Mouse (Mus musculus) stomach, postnatal 0 days (tissue): ENCODE results near the gene Abcc9. TPM values are rescaled to one million over a fixed set of nuclear protein-coding genes. Genes with fewer than 3 reads are reported as not detected.

ENCODE experiments used
- ATAC-seq: fragments of 200-750 bp; cut with Nextera tagmentation; 2 replicates; pipeline ENCODE4 v1.8.0; 2017; ENCODE audit not compliant: low FRiP score, low TSS enrichment
- DNase-seq: peaks from one replicate; pipeline ENCODE4 v3.0.0-alpha.2; 2016; ENCODE audit warnings: low spot score
- H3K27ac ChIP-seq: fragments of 300-500 bp; sonication (generic); replicated peaks from 2 replicates; pipeline ENCODE4 v1.5.1; 2014; ENCODE audit warnings: mild to moderate bottlenecking, control low read depth
- H3K27me3 ChIP-seq: fragments of 300-500 bp; sonication (generic); 2 replicates; pipeline ENCODE4 v1.6.1; 2014; ENCODE audit warnings: low read length; ENCODE audit not compliant: control insufficient read depth, insufficient read depth
- H3K36me3 ChIP-seq: fragments of 300-500 bp; sonication (generic); 2 replicates; pipeline ENCODE4 v1.6.1; 2014; ENCODE audit warnings: low read length, mixed read lengths; ENCODE audit not compliant: control insufficient read depth, insufficient read depth
- H3K4me1 ChIP-seq: fragments of 300-500 bp; sonication (generic); replicated peaks from 2 replicates; pipeline ENCODE4 v1.6.1; 2014; ENCODE audit warnings: antibody characterized with exemption; ENCODE audit not compliant: control insufficient read depth, insufficient read depth
- H3K4me2 ChIP-seq: fragments of 300-500 bp; sonication (generic); replicated peaks from 2 replicates; pipeline ENCODE4 v1.6.1; 2014; ENCODE audit warnings: low read depth, mild to moderate bottlenecking, control low read depth, moderate library complexity
- H3K4me3 ChIP-seq: fragments of 300-500 bp; sonication (generic); 2 replicates; pipeline ENCODE4 v1.5.1; 2014; ENCODE audit warnings: low read depth, low read length, control low read depth
- H3K9ac ChIP-seq: fragments of 300-500 bp; sonication (generic); 2 replicates; pipeline ENCODE4 v1.6.1; 2014; ENCODE audit warnings: mild to moderate bottlenecking, low read length, control low read depth, mixed read lengths
- H3K9me3 ChIP-seq: fragments of 300-500 bp; sonication (generic); 2 replicates; pipeline ENCODE4 v1.6.1; 2016; ENCODE audit warnings: low read length; ENCODE audit not compliant: control insufficient read depth
- CTCF ChIP-seq: IDR thresholded peaks from 2 replicates; pipeline ENCODE4 v1.5.1; 2016; ENCODE audit warnings: antibody characterized with exemption, low read depth, mild to moderate bottlenecking, moderate library complexity
- EP300 ChIP-seq: optimal IDR thresholded peaks from 2 replicates; pipeline ENCODE3; 2016; ENCODE audit warnings: antibody characterized with exemption
- WGBS: fragments of 180-500 bp; shearing (Covaris S2); extraction: QIAGEN DNeasy Blood & Tissue Kit; methylation state at CpG from one replicate; pipeline ENCODE4 v1.1.7; 2014; 5-methylcytosine and 5-hydroxymethylcytosine counted together
- polyA plus RNA-seq: library from polyadenylated mRNA; unstranded; fragments of >200 nt; fragmentation: Nextera tagmentation; extraction: Ambion mirVana; gene quantifications from 2 replicates; pipeline ENCODE4 v1.2.1, GENCODE M21; 2015

The Abcc9 gene
- polyA plus RNA-seq, 1 experiment from 2014 or later = 4.6 TPM

- peaks cover 2% of the 10 kb centered on the region; the same call in 1 of the 2 replicates for H3K4me1 ChIP-seq
- no peaks in the 10 kb centered on the region for H3K9me3 ChIP-seq
- 51% methylated on average over 10 of the region's 10 CpGs for WGBS
- no peak for TF ChIP-seq EP300
- H3K36me3 ChIP-seq = no peaks in the 10 kb centered on the region
- DNase-seq (no peak), ATAC-seq (no peak)
- H3K27ac ChIP-seq = no peak overlapping the region
- H3K4me2 ChIP-seq = no peak overlapping the region
- no peaks in the 10 kb centered on the region for H3K27me3 ChIP-seq
- no peak overlapping the region for H3K4me3 ChIP-seq
- no peak overlapping the region for H3K9ac ChIP-seq
These were observed 161.5 kb downstream of the Abcc9 start for GRCm38 (mm10) chr6:142540561-142541160.

DNA sequence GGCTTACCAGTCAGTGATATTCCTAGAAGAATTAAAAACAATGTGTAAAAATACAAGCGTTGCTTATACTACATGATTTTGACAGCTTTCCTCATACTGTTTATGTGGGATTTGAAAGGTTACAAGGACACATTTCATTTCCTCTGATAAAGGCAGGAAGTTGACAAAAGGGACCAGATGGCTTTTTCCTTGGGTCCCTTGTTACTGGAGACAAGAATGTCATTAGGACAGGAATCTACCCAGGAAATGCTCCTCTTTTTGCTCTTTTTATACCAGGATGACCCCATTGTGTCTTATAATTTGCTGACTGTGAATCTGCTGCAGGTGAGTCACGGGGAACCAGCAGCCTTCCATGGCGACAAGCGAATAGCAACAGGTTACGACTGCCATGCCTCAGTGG lies 162.0 kb downstream of the Abcc9 start:
- no peak for ATAC-seq
- peaks cover 2% of the 10 kb centered on the region; the same call in 1 of the 2 replicates for H3K4me1 ChIP-seq
- no peak overlapping the region for H3K4me3 ChIP-seq
- no peaks in the 10 kb centered on the region for H3K27me3 ChIP-seq
- no peaks in the 10 kb centered on the region for H3K36me3 ChIP-seq
- no peak for TF ChIP-seq EP300
- no peak for TF ChIP-seq CTCF
- no peak overlapping the region for H3K4me2 ChIP-seq
- H3K9ac ChIP-seq = no peak overlapping the region
- no peak for DNase-seq
- no peaks in the 10 kb centered on the region for H3K9me3 ChIP-seq
- H3K27ac ChIP-seq = no peak overlapping the region
- 67% methylated on average over 5 of the region's 5 CpGs for WGBS

DNA sequence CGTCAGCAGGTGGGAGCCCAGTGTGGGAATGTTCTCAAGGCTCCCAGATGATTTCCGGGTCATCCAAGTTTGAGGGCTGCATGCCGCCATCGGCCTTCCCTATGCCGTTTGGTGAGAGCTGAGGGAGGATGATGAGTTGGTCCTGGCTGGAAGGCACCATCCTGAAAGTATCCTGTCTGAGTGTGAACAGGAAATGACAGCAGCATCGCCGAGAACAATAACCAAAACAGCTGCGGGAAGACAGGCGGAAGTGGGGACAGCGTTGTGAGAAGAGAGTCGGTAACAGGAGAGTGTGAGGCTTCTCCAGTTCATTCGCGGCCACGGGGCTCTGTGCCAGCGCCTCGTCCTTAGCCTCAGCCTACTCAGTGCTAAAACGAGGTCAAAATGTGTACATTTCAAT lies 163.6 kb downstream of the Abcc9 start:
- Histone ChIP-seq H3K4me1 (peaks cover 2% of the 10 kb centered on the region; the same call in 1 of the 2 replicates), H3K27me3 (no peaks in the 10 kb centered on the region), H3K4me2 (no peak overlapping the region), H3K36me3 (no peaks in the 10 kb centered on the region), H3K27ac (peak overlapping the region; percentile 6; the same call in 1 of the 2 replicates), H3K4me3 (no peak overlapping the region), H3K9ac (no peak overlapping the region), H3K9me3 (no peaks in the 10 kb centered on the region)
- WGBS = 60% methylated on average over 17 of the region's 17 CpGs
- TF ChIP-seq EP300 = no peak
- no peak for DNase-seq
- ATAC-seq = no peak

Other genes starting within 250 kb of the Abcc9 start
- 0.07 and 0.58 TPM in 2 replicates for gene Gys2, start 229.2 kb downstream of the Abcc9 start, polyA plus RNA-seq
- 151 and 174 TPM in 2 replicates for gene Ldhb, start 194.4 kb downstream of the Abcc9 start, polyA plus RNA-seq
- 44.6 and 45.4 TPM in 2 replicates for gene Kcnj8, start 130.7 kb downstream of the Abcc9 start, polyA plus RNA-seq
- 79.5 and 80.7 TPM in 2 replicates for gene Cmas, start 54.4 kb upstream of the Abcc9 start, polyA plus RNA-seq
- not detected in 2 replicates for gene Sult6b2, start 102.2 kb upstream of the Abcc9 start, polyA plus RNA-seq